Mouse (Mus musculus) ES-E14 (cell line): ENCODE results near the gene Ankmy1.
A peak's percentile ranks its signal among the peaks of the same experiment; 100 is the strongest.

Source experiments
- CHD2 ChIP-seq: IDR thresholded peaks from 2 replicates; pipeline ENCODE4 v1.6.1; 2014; ENCODE audit warnings: mild to moderate bottlenecking, low read depth, low read length, inconsistent platforms
- HCFC1 ChIP-seq: IDR thresholded peaks from 2 replicates; pipeline ENCODE4 v1.6.1; 2012; ENCODE audit warnings: low read length, inconsistent platforms, borderline replicate concordance; ENCODE audit not compliant: insufficient read depth
- MAFK ChIP-seq: IDR thresholded peaks from 2 replicates; pipeline ENCODE4 v1.6.1; 2014; ENCODE audit warnings: mild to moderate bottlenecking, low read depth, low read length, inconsistent platforms; ENCODE audit not compliant: insufficient read depth
- ZC3H11A ChIP-seq: IDR thresholded peaks from 2 replicates; pipeline ENCODE4 v1.6.1; 2012; ENCODE audit warnings: low read depth, mild to moderate bottlenecking, inconsistent platforms, low read length, borderline replicate concordance
- ZNF384 ChIP-seq: IDR thresholded peaks from 2 replicates; pipeline ENCODE4 v1.6.1; 2012; ENCODE audit warnings: low read depth, low read length, inconsistent platforms

GRCm38 (mm10) chr1:92934182-92934827, 31.6 kb upstream of the Ankmy1 start, which contains the start of gene Capn10:
- TF ChIP-seq CHD2: peak; percentile 29; the same call in 1 of the 2 replicates
- no peak for TF ChIP-seq ZNF384
- no peak for TF ChIP-seq ZC3H11A
- no peak for TF ChIP-seq MAFK
- TF ChIP-seq HCFC1: peak; percentile 69; the same call in 1 of the 2 replicates
